Mouse (Mus musculus): ENCODE data around the gene Adat3. TPM values are rescaled to one million over a fixed set of nuclear protein-coding genes. Genes with fewer than 3 reads are reported as not detected.

Gene Adat3
- polyA plus RNA-seq, 1 experiment from 2014 or later = 3.6 TPM

GRCm38 (mm10) chr10:80613821-80614220 lies 11.1 kb downstream of the Adat3 start:
- Histone ChIP-seq H3K27ac (ENCODE audit: low read depth, low read length) (no peak overlapping the region), H3K27me3 (replicated peaks; ENCODE audit: control insufficient read depth, insufficient read depth, low read length) (no peaks in the 10 kb centered on the region), H3K36me3 (ENCODE audit: control insufficient read depth, insufficient read depth, low read length) (peaks cover 54% of the 10 kb centered on the region), H3K4me1 (ENCODE audit: control insufficient read depth, insufficient read depth, low read length) (no peaks in the 10 kb centered on the region), H3K9ac (ENCODE audit: low read length) (no peak overlapping the region), H3K9me3 (replicated peaks; ENCODE audit: control insufficient read depth, low read length) (no peaks in the 10 kb centered on the region), H3K4me3 (ENCODE audit: low read depth, low read length) (no peak overlapping the region), H3K4me2 (ENCODE audit: low read length) (no peak overlapping the region)
- ATAC-seq (no peak), DNase-seq (ENCODE audit: low spot score) (no peak)
- 87% methylated on average over 3 of the region's 3 CpGs for WGBS

GRCm38 (mm10) chr10:80614351-80614750 lies 11.7 kb downstream of the Adat3 start:
- Histone ChIP-seq H3K4me3 (ENCODE audit: low read depth, low read length) (no peak overlapping the region), H3K27me3 (replicated peaks; ENCODE audit: control insufficient read depth, insufficient read depth, low read length) (no peaks in the 10 kb centered on the region), H3K9me3 (replicated peaks; ENCODE audit: control insufficient read depth, low read length) (no peaks in the 10 kb centered on the region), H3K27ac (ENCODE audit: low read depth, low read length) (no peak overlapping the region), H3K9ac (ENCODE audit: low read length) (no peak overlapping the region), H3K4me2 (ENCODE audit: low read length) (no peak overlapping the region), H3K4me1 (ENCODE audit: control insufficient read depth, insufficient read depth, low read length) (no peaks in the 10 kb centered on the region), H3K36me3 (ENCODE audit: control insufficient read depth, insufficient read depth, low read length) (peaks cover 49% of the 10 kb centered on the region)
- ATAC-seq = no peak
- DNase-seq (ENCODE audit: low spot score) = no peak
- 95% methylated on average over 6 of the region's 6 CpGs for WGBS

- WGBS = 87% methylated on average over 9 of the region's 9 CpGs
- Histone ChIP-seq H3K36me3 (ENCODE audit: control insufficient read depth, insufficient read depth, low read length) (peaks cover 31% of the 10 kb centered on the region), H3K4me2 (ENCODE audit: low read length) (no peak overlapping the region), H3K4me1 (ENCODE audit: control insufficient read depth, insufficient read depth, low read length) (peaks cover 4% of the 10 kb centered on the region), H3K27me3 (replicated peaks; ENCODE audit: control insufficient read depth, insufficient read depth, low read length) (no peaks in the 10 kb centered on the region), H3K27ac (ENCODE audit: low read depth, low read length) (no peak overlapping the region), H3K9ac (ENCODE audit: low read length) (no peak overlapping the region), H3K9me3 (replicated peaks; ENCODE audit: control insufficient read depth, low read length) (no peaks in the 10 kb centered on the region), H3K4me3 (ENCODE audit: low read depth, low read length) (no peak overlapping the region)
- ATAC-seq (no peak), DNase-seq (ENCODE audit: low spot score) (no peak)
These were observed 15.5 kb downstream of the Adat3 start for GRCm38 (mm10) chr10:80618181-80618580.

- Histone ChIP-seq H3K4me2 (ENCODE audit: low read length) (no peak overlapping the region), H3K9ac (ENCODE audit: low read length) (no peak overlapping the region), H3K27ac (ENCODE audit: low read depth, low read length) (no peak overlapping the region), H3K4me1 (ENCODE audit: control insufficient read depth, insufficient read depth, low read length) (peaks cover 14% of the 10 kb centered on the region), H3K4me3 (ENCODE audit: low read depth, low read length) (no peak overlapping the region), H3K9me3 (replicated peaks; ENCODE audit: control insufficient read depth, low read length) (no peaks in the 10 kb centered on the region), H3K36me3 (ENCODE audit: control insufficient read depth, insufficient read depth, low read length) (peaks cover 17% of the 10 kb centered on the region), H3K27me3 (replicated peaks; ENCODE audit: control insufficient read depth, insufficient read depth, low read length) (no peaks in the 10 kb centered on the region)
- DNase-seq (ENCODE audit: low spot score) = no peak
- ATAC-seq = no peak
- 29% methylated on average over 8 of the region's 8 CpGs for WGBS
These were observed 17.0 kb downstream of the Adat3 start for GRCm38 (mm10) chr10:80619465-80620244.

GRCm38 (mm10) chr10:80620365-80620764 lies 17.7 kb downstream of the Adat3 start:
- Histone ChIP-seq H3K4me1 (ENCODE audit: control insufficient read depth, insufficient read depth, low read length) (peaks cover 14% of the 10 kb centered on the region), H3K36me3 (ENCODE audit: control insufficient read depth, insufficient read depth, low read length) (peaks cover 9% of the 10 kb centered on the region), H3K27ac (ENCODE audit: low read depth, low read length) (no peak overlapping the region), H3K4me2 (ENCODE audit: low read length) (no peak overlapping the region), H3K9me3 (replicated peaks; ENCODE audit: control insufficient read depth, low read length) (no peaks in the 10 kb centered on the region), H3K9ac (ENCODE audit: low read length) (no peak overlapping the region), H3K27me3 (replicated peaks; ENCODE audit: control insufficient read depth, insufficient read depth, low read length) (no peaks in the 10 kb centered on the region), H3K4me3 (ENCODE audit: low read depth, low read length) (no peak overlapping the region)
- ATAC-seq (no peak), DNase-seq (ENCODE audit: low spot score) (no peak)
- 86% methylated on average over 9 of the region's 9 CpGs for WGBS

GRCm38 (mm10) chr10:80620796-80621689 lies 18.4 kb downstream of the Adat3 start:
- peaks cover 7% of the 10 kb centered on the region; the same call in 1 of the 2 replicates for H3K36me3 ChIP-seq (ENCODE audit: control insufficient read depth, insufficient read depth, low read length)
- peak overlapping the region; percentile 99 for H3K4me2 ChIP-seq (ENCODE audit: low read length)
- 57% methylated on average over 16 of the region's 16 CpGs for WGBS
- H3K27ac ChIP-seq (ENCODE audit: low read depth, low read length) = peak overlapping the region; percentile 96
- peak overlapping the region; percentile 90 for H3K4me3 ChIP-seq (ENCODE audit: low read depth, low read length)
- H3K27me3 ChIP-seq (replicated peaks; ENCODE audit: control insufficient read depth, insufficient read depth, low read length) = no peaks in the 10 kb centered on the region
- ATAC-seq (no peak), DNase-seq (ENCODE audit: low spot score) (peak; percentile 11)
- peak overlapping the region; percentile 60 for H3K9ac ChIP-seq (ENCODE audit: low read length)
- H3K4me1 ChIP-seq (ENCODE audit: control insufficient read depth, insufficient read depth, low read length) = peaks cover 14% of the 10 kb centered on the region
- H3K9me3 ChIP-seq (replicated peaks; ENCODE audit: control insufficient read depth, low read length) = no peaks in the 10 kb centered on the region

- no peaks in the 10 kb centered on the region for H3K9me3 ChIP-seq (replicated peaks; ENCODE audit: control insufficient read depth, low read length)
- H3K27me3 ChIP-seq (replicated peaks; ENCODE audit: control insufficient read depth, insufficient read depth, low read length) = no peaks in the 10 kb centered on the region
- peak overlapping the region; percentile 60 for H3K9ac ChIP-seq (ENCODE audit: low read length)
- H3K36me3 ChIP-seq (ENCODE audit: control insufficient read depth, insufficient read depth, low read length) = 0 out of 2 replicates have a peak, but pooled peaks cover 4% of the 10 kb centered on the region
- H3K4me3 ChIP-seq (ENCODE audit: low read depth, low read length) = peak overlapping the region; percentile 90
- H3K4me1 ChIP-seq (ENCODE audit: control insufficient read depth, insufficient read depth, low read length) = peaks cover 14% of the 10 kb centered on the region
- DNase-seq (ENCODE audit: low spot score) (no peak), ATAC-seq (no peak)
- peak overlapping the region; percentile 99 for H3K4me2 ChIP-seq (ENCODE audit: low read length)
- 4% methylated on average over 9 of the region's 9 CpGs for WGBS
- H3K27ac ChIP-seq (ENCODE audit: low read depth, low read length) = peak overlapping the region; percentile 96
These were observed 18.9 kb downstream of the Adat3 start for GRCm38 (mm10) chr10:80621690-80621939.

GRCm38 (mm10) chr10:80621940-80622660 lies 19.4 kb downstream of the Adat3 start:
- WGBS = under 1% methylated on average over 64 of the region's 64 CpGs
- Histone ChIP-seq H3K4me2 (ENCODE audit: low read length) (peak overlapping the region; percentile 99), H3K4me1 (ENCODE audit: control insufficient read depth, insufficient read depth, low read length) (peaks cover 14% of the 10 kb centered on the region), H3K36me3 (ENCODE audit: control insufficient read depth, insufficient read depth, low read length) (0 out of 2 replicates have a peak, but pooled peaks cover 4% of the 10 kb centered on the region), H3K9me3 (replicated peaks; ENCODE audit: control insufficient read depth, low read length) (no peaks in the 10 kb centered on the region), H3K9ac (ENCODE audit: low read length) (peak overlapping the region; percentile 60), H3K27ac (ENCODE audit: low read depth, low read length) (peak overlapping the region; percentile 96), H3K4me3 (ENCODE audit: low read depth, low read length) (peak overlapping the region; percentile 90), H3K27me3 (replicated peaks; ENCODE audit: control insufficient read depth, insufficient read depth, low read length) (no peaks in the 10 kb centered on the region)
- DNase-seq (ENCODE audit: low spot score) (peak; percentile 100), ATAC-seq (peak; percentile 97)
